ENCODE assay signal across 9 mouse cellular contexts in genomic region chr5:117094431-117094830, GRCm38 (mm10). TPM values are rescaled to one million over a fixed set of nuclear protein-coding genes. Genes with fewer than 3 reads are reported as not detected.
A peak's percentile ranks its signal among the peaks of the same experiment; 100 is the strongest.
DNase-seq lines count a peak whose midpoint lies in the region; ATAC-seq lines count a peak whose summit lies in the region.
"Had no signal": no experiment of that assay in that cellular context is flagged by ENCODE, and none has a peak within 500 bp of the region (broad histone marks: within the 10 kb centered on the region; RNA-seq: fewer than 3 reads in every experiment).

No protein-coding gene starts in this region.

- no peak overlapping the region for H3K9ac ChIP-seq in neural tube, embryonic 11.5 days (ENCODE audit: low read length)
- H3K9ac ChIP-seq: limb, embryonic 12.5 days had no signal

- WGBS in embryonic facial prominence, embryonic 10.5 days, result 52% methylated on average over 7 of the region's 7 CpGs
- 49% methylated on average over 7 of the region's 7 CpGs for WGBS in neural tube, embryonic 11.5 days

- no peak overlapping the region for H3K4me2 ChIP-seq in neural tube, embryonic 11.5 days (ENCODE audit: low read depth)
- H3K4me2 ChIP-seq: limb, embryonic 12.5 days had no signal

- peaks cover 6% of the 10 kb centered on the region for H3K4me1 ChIP-seq in embryonic facial prominence, embryonic 10.5 days
- no peaks in the 10 kb centered on the region for H3K4me1 ChIP-seq in neural tube, embryonic 11.5 days (ENCODE audit: control insufficient read depth, insufficient read depth, low read length)

- H3K9me3 ChIP-seq in embryonic facial prominence, embryonic 10.5 days, result no peaks in the 10 kb centered on the region
- H3K9me3 ChIP-seq in neural tube, embryonic 11.5 days (ENCODE audit: control insufficient read depth, low read length), result no peaks in the 10 kb centered on the region
- H3K9me3 ChIP-seq: limb, embryonic 12.5 days had no signal

- peak; percentile 88 for ATAC-seq in frontal cortex, adult (ENCODE audit: low TSS enrichment)
- no peak for ATAC-seq in neural tube, embryonic 11.5 days (ENCODE audit: insufficient read depth, low FRiP score, low TSS enrichment)
- no peak for ATAC-seq in inflammation-experienced regulatory T-cells, adult 6 months

- DNase-seq in frontal cortex, postnatal 25 days (ENCODE audit: low spot score in 2 of 2), result no peak
- DNase-seq in thymus, postnatal 4 days, result peak; percentile 44
- no peak for DNase-seq in thymus, postnatal 25 days
- DNase-seq in embryonic facial prominence, embryonic 10.5 days (ENCODE audit: low spot score), result peak; percentile 38
- DNase-seq in kidney, adult 8-10 months, result peak; percentile 54 to 66
- DNase-seq in neural tube, embryonic 11.5 days (ENCODE audit: low spot score), result peak; percentile 51

- H3K27me3 ChIP-seq in embryonic facial prominence, embryonic 10.5 days (replicated peaks; ENCODE audit: low read depth, poor library complexity, severe bottlenecking), result no peaks in the 10 kb centered on the region
- H3K27me3 ChIP-seq in neural tube, embryonic 11.5 days (ENCODE audit: control insufficient read depth, insufficient read depth, low read length), result no peaks in the 10 kb centered on the region
- H3K27me3 ChIP-seq: limb, embryonic 12.5 days had no signal

- H3K27ac ChIP-seq in embryonic facial prominence, embryonic 10.5 days (replicated peaks), result no peak overlapping the region
- H3K27ac ChIP-seq in neural tube, embryonic 11.5 days (ENCODE audit: low read depth, low read length), result no peak overlapping the region
- H3K27ac ChIP-seq: limb, embryonic 12.5 days had no signal

- H3K36me3 ChIP-seq in embryonic facial prominence, embryonic 10.5 days (replicated peaks), result peaks cover 83% of the 10 kb centered on the region
- peaks cover 5% of the 10 kb centered on the region; the same call in 1 of the 2 replicates for H3K36me3 ChIP-seq in neural tube, embryonic 11.5 days (ENCODE audit: control insufficient read depth, insufficient read depth, low read length)

- H3K4me3 ChIP-seq in embryonic facial prominence, embryonic 10.5 days, result no peak overlapping the region
- no peak overlapping the region for H3K4me3 ChIP-seq in neural tube, embryonic 11.5 days (ENCODE audit: low read depth, low read length)
- H3K4me3 ChIP-seq: limb, embryonic 12.5 days had no signal

RNA-seq across cellular contexts. Expression of gene Suds3, which starts 21.5 kb away (rescaled TPM):
- polyA plus RNA-seq in embryonic facial prominence, embryonic 10.5 days (2016; fragmentation: Nextera tagmentation; extraction: Ambion mirVana), result 74.6 and 76.4 TPM in 2 replicates
- 46.3 and 46.7 TPM in 2 replicates for polyA plus RNA-seq in neural tube, embryonic 11.5 days (2014; fragmentation: Nextera tagmentation; extraction: Ambion mirVana)
- polyA plus RNA-seq in inflammation-experienced regulatory T-cells, adult 6 months (2017; shearing (Covaris generic)), result 10 to 100 TPM in 2 of 3 experiments, 1 to 10 TPM in 1; 8.8 to 14.4 (median 11.7) TPM

RNA-seq across cellular contexts. Expression of gene Taok3, which starts 25.5 kb away (rescaled TPM):
- polyA plus RNA-seq in embryonic facial prominence, embryonic 10.5 days (2016; fragmentation: Nextera tagmentation; extraction: Ambion mirVana), result 8.1 TPM in 2 replicates
- 20.0 and 20.3 TPM in 2 replicates for polyA plus RNA-seq in neural tube, embryonic 11.5 days (2014; fragmentation: Nextera tagmentation; extraction: Ambion mirVana)
- polyA plus RNA-seq in inflammation-experienced regulatory T-cells, adult 6 months (2017; shearing (Covaris generic)), result 100 to 1,000 TPM; 115 to 147 (median 144) TPM

Comparison
In these comparisons a context has a peak if more than half of its experiments do, and no peak if none do; other contexts are left out.
1. DNase-seq: peak in thymus, postnatal 4 days (single experiment), embryonic facial prominence, embryonic 10.5 days (single experiment), kidney, adult 8-10 months (2 of 2) and neural tube, embryonic 11.5 days (single experiment); none in frontal cortex, postnatal 25 days (0 of 2) and thymus, postnatal 25 days (single experiment).